Mouse (Mus musculus) lung, embryonic 15.5 days (tissue): ENCODE data around the gene Cidec. TPM values are rescaled to one million over a fixed set of nuclear protein-coding genes. Genes with fewer than 3 reads are reported as not detected.

Experiments used
- ATAC-seq: fragments of 200-750 bp; cut with Nextera tagmentation; 2 replicates; pipeline ENCODE4 v1.8.0; 2017; ENCODE audit warnings: moderate number of reproducible peaks, borderline replicate concordance; ENCODE audit not compliant: low FRiP score, low TSS enrichment; ENCODE audit errors: extremely low read depth
- H3K27ac ChIP-seq: fragments of 300-500 bp; sonication (generic); 2 replicates; pipeline ENCODE4 v1.5.1; 2015; ENCODE audit warnings: moderate library complexity, mild to moderate bottlenecking, inconsistent platforms
- H3K27me3 ChIP-seq: fragments of 300-500 bp; sonication (generic); 2 replicates; pipeline ENCODE4 v1.6.1; 2015; ENCODE audit warnings: inconsistent platforms
- H3K36me3 ChIP-seq: fragments of 300-500 bp; sonication (generic); 2 replicates; pipeline ENCODE4 v1.6.1; 2015; ENCODE audit warnings: inconsistent platforms
- H3K4me1 ChIP-seq: fragments of 300-500 bp; sonication (generic); 2 replicates; pipeline ENCODE4 v1.6.1; 2015; ENCODE audit warnings: inconsistent platforms
- H3K4me2 ChIP-seq: fragments of 300-500 bp; sonication (generic); 2 replicates; pipeline ENCODE4 v1.6.1; 2015; ENCODE audit warnings: inconsistent platforms, mild to moderate bottlenecking, moderate library complexity
- H3K4me3 ChIP-seq: fragments of 300-500 bp; sonication (generic); 2 replicates; pipeline ENCODE4 v1.5.1; 2015; ENCODE audit warnings: mild to moderate bottlenecking, inconsistent platforms
- H3K9ac ChIP-seq: fragments of 300-500 bp; sonication (generic); 2 replicates; pipeline ENCODE4 v1.6.1; 2015; ENCODE audit warnings: inconsistent platforms
- H3K9me3 ChIP-seq: fragments of 300-500 bp; sonication (generic); 2 replicates; pipeline ENCODE4 v1.6.1; 2016; ENCODE audit warnings: inconsistent platforms
- WGBS: fragments of 180-500 bp; shearing (Covaris S2); methylation state at CpG from one replicate; pipeline ENCODE4 v1.1.7; 2015; 5-methylcytosine and 5-hydroxymethylcytosine counted together
- polyA plus RNA-seq: library from polyadenylated mRNA; unstranded; fragments of >200 nt; fragmentation: Nextera tagmentation; extraction: Ambion mirVana; gene quantifications from 2 replicates; pipeline ENCODE4 v1.2.1, GENCODE M21; 2015

Cidec gene
- polyA plus RNA-seq, result not detected in 2 replicates

- no peaks in the 10 kb centered on the region for H3K9me3 ChIP-seq
- H3K4me2 ChIP-seq, result no peak within 1 kb of the TSS
- H3K4me3 ChIP-seq, result no peak within 1 kb of the TSS
- 75% methylated on average over 9 of the region's 9 CpGs for WGBS
- H3K27me3 ChIP-seq, result no peaks in the 10 kb centered on the region
- no peak within 1 kb of the TSS for H3K27ac ChIP-seq
- no peaks in the 10 kb centered on the region for H3K4me1 ChIP-seq
- no peak within 1 kb of the TSS for H3K9ac ChIP-seq
- no peaks in the 10 kb centered on the region for H3K36me3 ChIP-seq
- no peak for ATAC-seq
Observed at GRCm38 (mm10) chr6:113435664-113436205, at the start of gene Cidec. Cidec (minus strand) TSS chr6:113435760.

GRCm38 (mm10) chr6:113483729-113484128, 48.2 kb upstream of the Cidec start:
- peak overlapping the region; percentile 82 for H3K4me2 ChIP-seq
- peak overlapping the region; percentile 57 for H3K4me3 ChIP-seq
- peak overlapping the region; percentile 89 for H3K27ac ChIP-seq
- peak; percentile 28; the same call in 1 of the 2 replicates for ATAC-seq
- no peaks in the 10 kb centered on the region for H3K36me3 ChIP-seq
- H3K9me3 ChIP-seq, result no peaks in the 10 kb centered on the region
- H3K9ac ChIP-seq, result peak overlapping the region; percentile 54
- H3K27me3 ChIP-seq, result peaks cover 26% of the 10 kb centered on the region
- H3K4me1 ChIP-seq, result peaks cover 28% of the 10 kb centered on the region
- WGBS, result 8% methylated on average over 10 of the region's 10 CpGs

- 0% methylated on average over 26 of the region's 26 CpGs for WGBS
- Histone ChIP-seq H3K27me3 (peaks cover 26% of the 10 kb centered on the region), H3K9me3 (no peaks in the 10 kb centered on the region), H3K4me2 (peak within 1 kb of the TSS; percentile 82), H3K36me3 (no peaks in the 10 kb centered on the region), H3K4me1 (peaks cover 25% of the 10 kb centered on the region), H3K9ac (peak within 1 kb of the TSS; percentile 54), H3K4me3 (peak within 1 kb of the TSS; percentile 57), H3K27ac (peak within 1 kb of the TSS; percentile 89)
- peak; percentile 92 for ATAC-seq
Observed at GRCm38 (mm10) chr6:113483100-113483615, 47.6 kb upstream of the Cidec start, which contains the start of gene Creld1. Creld1 (plus strand) TSS chr6:113483297.

- Histone ChIP-seq H3K4me1 (peaks cover 19% of the 10 kb centered on the region), H3K9ac (peak overlapping the region; percentile 51), H3K4me3 (peak overlapping the region; percentile 57), H3K36me3 (no peaks in the 10 kb centered on the region), H3K4me2 (peak overlapping the region; percentile 82), H3K9me3 (no peaks in the 10 kb centered on the region), H3K27ac (peak overlapping the region; percentile 89), H3K27me3 (peaks cover 26% of the 10 kb centered on the region)
- WGBS, result 2% methylated on average over 65 of the region's 65 CpGs
- ATAC-seq, result peak; percentile 12
Observed at GRCm38 (mm10) chr6:113482477-113483099, 47.0 kb upstream of the Cidec start.

GRCm38 (mm10) chr6:113480555-113481373, 45.2 kb upstream of the Cidec start:
- Histone ChIP-seq H3K27me3 (peaks cover 26% of the 10 kb centered on the region), H3K9ac (no peak overlapping the region), H3K27ac (no peak overlapping the region), H3K4me1 (peaks cover 14% of the 10 kb centered on the region), H3K36me3 (no peaks in the 10 kb centered on the region), H3K4me3 (no peak overlapping the region), H3K4me2 (no peak overlapping the region; the same call in 1 of the 2 replicates), H3K9me3 (no peaks in the 10 kb centered on the region)
- 51% methylated on average over 18 of the region's 18 CpGs for WGBS
- ATAC-seq, result no peak

- ATAC-seq, result no peak
- H3K27ac ChIP-seq, result no peak overlapping the region
- no peaks in the 10 kb centered on the region for H3K36me3 ChIP-seq
- no peaks in the 10 kb centered on the region for H3K9me3 ChIP-seq
- WGBS, result 74% methylated on average over 10 of the region's 10 CpGs
- H3K4me1 ChIP-seq, result peaks cover 13% of the 10 kb centered on the region
- no peak overlapping the region for H3K4me3 ChIP-seq
- H3K4me2 ChIP-seq, result no peak overlapping the region
- H3K27me3 ChIP-seq, result peaks cover 26% of the 10 kb centered on the region
- H3K9ac ChIP-seq, result no peak overlapping the region
Observed at GRCm38 (mm10) chr6:113478906-113479305, 43.3 kb upstream of the Cidec start.

- H3K36me3 ChIP-seq, result no peaks in the 10 kb centered on the region
- peaks cover 19% of the 10 kb centered on the region for H3K27me3 ChIP-seq
- H3K9ac ChIP-seq, result no peak overlapping the region
- no peak overlapping the region for H3K4me3 ChIP-seq
- 21% methylated on average over 7 of the region's 7 CpGs for WGBS
- H3K9me3 ChIP-seq, result no peaks in the 10 kb centered on the region
- H3K4me1 ChIP-seq, result peaks cover 3% of the 10 kb centered on the region; the same call in 1 of the 2 replicates
- no peak overlapping the region for H3K4me2 ChIP-seq
- no peak overlapping the region for H3K27ac ChIP-seq
- no peak for ATAC-seq
Observed at GRCm38 (mm10) chr6:113477353-113477752, 41.8 kb upstream of the Cidec start.

GRCm38 (mm10) chr6:113473715-113474114, 38.2 kb upstream of the Cidec start:
- Histone ChIP-seq H3K9ac (no peak overlapping the region), H3K4me2 (no peak overlapping the region), H3K4me1 (peaks cover 27% of the 10 kb centered on the region), H3K36me3 (no peaks in the 10 kb centered on the region), H3K27ac (no peak overlapping the region), H3K9me3 (no peaks in the 10 kb centered on the region), H3K27me3 (peaks cover 12% of the 10 kb centered on the region), H3K4me3 (no peak overlapping the region)
- ATAC-seq, result no peak
- WGBS, result 82% methylated on average over 6 of the region's 6 CpGs

GRCm38 (mm10) chr6:113473246-113473645, 37.7 kb upstream of the Cidec start:
- H3K27ac ChIP-seq, result no peak overlapping the region
- H3K4me2 ChIP-seq, result no peak overlapping the region
- H3K9me3 ChIP-seq, result no peaks in the 10 kb centered on the region
- H3K4me3 ChIP-seq, result no peak overlapping the region
- WGBS, result 55% methylated on average over 2 of the region's 2 CpGs
- peaks cover 27% of the 10 kb centered on the region for H3K4me1 ChIP-seq
- H3K9ac ChIP-seq, result no peak overlapping the region
- no peak for ATAC-seq
- H3K36me3 ChIP-seq, result no peaks in the 10 kb centered on the region
- H3K27me3 ChIP-seq, result peaks cover 12% of the 10 kb centered on the region

GRCm38 (mm10) chr6:113472061-113472460, 36.5 kb upstream of the Cidec start:
- WGBS, result 56% methylated on average over 10 of the region's 10 CpGs
- H3K27me3 ChIP-seq, result peaks cover 12% of the 10 kb centered on the region
- H3K9me3 ChIP-seq, result no peaks in the 10 kb centered on the region
- H3K4me1 ChIP-seq, result peaks cover 27% of the 10 kb centered on the region
- peak overlapping the region; percentile 44; the same call in 1 of the 2 replicates for H3K9ac ChIP-seq
- H3K36me3 ChIP-seq, result no peaks in the 10 kb centered on the region
- peak overlapping the region; percentile 37; the same call in 1 of the 2 replicates for H3K4me3 ChIP-seq
- no peak for ATAC-seq
- H3K27ac ChIP-seq, result peak overlapping the region; percentile 68
- H3K4me2 ChIP-seq, result peak overlapping the region; percentile 66

- H3K4me3 ChIP-seq, result peak within 1 kb of the TSS; percentile 37
- no peaks in the 10 kb centered on the region for H3K36me3 ChIP-seq
- H3K4me2 ChIP-seq, result peak within 1 kb of the TSS; percentile 66
- H3K4me1 ChIP-seq, result peaks cover 27% of the 10 kb centered on the region
- peak; percentile 60; the same call in 1 of the 2 replicates for ATAC-seq
- 21% methylated on average over 12 of the region's 12 CpGs for WGBS
- H3K9me3 ChIP-seq, result no peaks in the 10 kb centered on the region
- peak within 1 kb of the TSS; percentile 44 for H3K9ac ChIP-seq
- peaks cover 12% of the 10 kb centered on the region for H3K27me3 ChIP-seq
- H3K27ac ChIP-seq, result peak within 1 kb of the TSS; percentile 68
Observed at GRCm38 (mm10) chr6:113471297-113471936, 35.9 kb upstream of the Cidec start, which contains the start of gene Il17rc. Il17rc (plus strand) TSS chr6:113471427.
